Mouse (Mus musculus): ENCODE data around the gene Scrt2. TPM values are rescaled to one million over a fixed set of nuclear protein-coding genes. Genes with fewer than 3 reads are reported as not detected.
A peak's percentile ranks its signal among the peaks of the same experiment; 100 is the strongest.

Scrt2 gene
- polyA plus RNA-seq, 1 experiment, result not detected

- TF ChIP-seq GATA1 (IDR thresholded peaks at IDR 0.05; ENCODE audit: low read length) (no peak), TAL1 (IDR thresholded peaks at IDR 0.05; ENCODE audit: low read length) (no peak)
- Histone ChIP-seq H3K36me3 (ENCODE audit: control insufficient read depth) (peaks cover 57% of the 10 kb centered on the region), H3K9me3 (ENCODE audit: control insufficient read depth, low read length) (peaks cover 2% of the 10 kb centered on the region; the same call in 1 of the 2 replicates), H3K4me1 (ENCODE audit: control insufficient read depth) (peaks cover 60% of the 10 kb centered on the region), H3K4me3 (replicated peaks) (no peak overlapping the region), H3K27me3 (ENCODE audit: control insufficient read depth) (peaks cover 5% of the 10 kb centered on the region)
These were observed 28.1 kb downstream of the Scrt2 start for GRCm38 (mm10) chr2:152109386-152109785.

- Histone ChIP-seq H3K4me1 (ENCODE audit: control insufficient read depth) (peaks cover 66% of the 10 kb centered on the region), H3K36me3 (ENCODE audit: control insufficient read depth) (peaks cover 55% of the 10 kb centered on the region), H3K27me3 (ENCODE audit: control insufficient read depth) (peaks cover 15% of the 10 kb centered on the region), H3K9me3 (ENCODE audit: control insufficient read depth, low read length) (peaks cover 2% of the 10 kb centered on the region; the same call in 1 of the 2 replicates), H3K4me3 (replicated peaks) (no peak overlapping the region)
- TF ChIP-seq GATA1 (IDR thresholded peaks at IDR 0.05; ENCODE audit: low read length) (no peak), TAL1 (IDR thresholded peaks at IDR 0.05; ENCODE audit: low read length) (no peak)
These were observed 30.0 kb downstream of the Scrt2 start for GRCm38 (mm10) chr2:152111311-152111710.

- TF ChIP-seq GATA1 (IDR thresholded peaks at IDR 0.05; ENCODE audit: low read length), result no peak
- H3K9me3 ChIP-seq (ENCODE audit: control insufficient read depth, low read length), result peaks cover 2% of the 10 kb centered on the region; the same call in 1 of the 2 replicates
- peaks cover 64% of the 10 kb centered on the region for H3K4me1 ChIP-seq (ENCODE audit: control insufficient read depth)
- peaks cover 49% of the 10 kb centered on the region for H3K36me3 ChIP-seq (ENCODE audit: control insufficient read depth)
- no peak overlapping the region for H3K4me3 ChIP-seq (replicated peaks)
- peaks cover 15% of the 10 kb centered on the region for H3K27me3 ChIP-seq (ENCODE audit: control insufficient read depth)
These were observed 30.6 kb downstream of the Scrt2 start for GRCm38 (mm10) chr2:152111920-152112319.

GRCm38 (mm10) chr2:152112490-152112889, 31.2 kb downstream of the Scrt2 start:
- peaks cover 15% of the 10 kb centered on the region for H3K27me3 ChIP-seq (ENCODE audit: control insufficient read depth)
- TF ChIP-seq TAL1 (IDR thresholded peaks at IDR 0.05; ENCODE audit: low read length) (no peak), GATA1 (IDR thresholded peaks at IDR 0.05; ENCODE audit: low read length) (no peak)
- H3K4me3 ChIP-seq (replicated peaks), result no peak overlapping the region
- H3K9me3 ChIP-seq (ENCODE audit: control insufficient read depth, low read length), result peaks cover under 1% of the 10 kb centered on the region; the same call in 1 of the 2 replicates
- peaks cover 44% of the 10 kb centered on the region for H3K36me3 ChIP-seq (ENCODE audit: control insufficient read depth)
- peaks cover 65% of the 10 kb centered on the region for H3K4me1 ChIP-seq (ENCODE audit: control insufficient read depth)

GRCm38 (mm10) chr2:152112970-152113369, 31.6 kb downstream of the Scrt2 start:
- Histone ChIP-seq H3K27me3 (ENCODE audit: control insufficient read depth) (peaks cover 15% of the 10 kb centered on the region), H3K4me3 (replicated peaks) (no peak overlapping the region), H3K36me3 (ENCODE audit: control insufficient read depth) (peaks cover 39% of the 10 kb centered on the region), H3K9me3 (ENCODE audit: control insufficient read depth, low read length) (no peaks in the 10 kb centered on the region), H3K4me1 (ENCODE audit: control insufficient read depth) (peaks cover 65% of the 10 kb centered on the region)
- TF ChIP-seq TAL1 (IDR thresholded peaks at IDR 0.05; ENCODE audit: low read length) (no peak), GATA1 (IDR thresholded peaks at IDR 0.05; ENCODE audit: low read length) (no peak)

GRCm38 (mm10) chr2:152114057-152114975, 33.0 kb downstream of the Scrt2 start:
- Histone ChIP-seq H3K27me3 (ENCODE audit: control insufficient read depth) (peaks cover 15% of the 10 kb centered on the region), H3K9me3 (ENCODE audit: control insufficient read depth, low read length) (no peaks in the 10 kb centered on the region), H3K4me1 (ENCODE audit: control insufficient read depth) (peaks cover 62% of the 10 kb centered on the region), H3K36me3 (ENCODE audit: control insufficient read depth) (peaks cover 25% of the 10 kb centered on the region), H3K4me3 (replicated peaks) (peak overlapping the region; percentile 44)
- TF ChIP-seq GATA1 (IDR thresholded peaks at IDR 0.05; ENCODE audit: low read length) (no peak), TAL1 (IDR thresholded peaks at IDR 0.05; ENCODE audit: low read length) (no peak)

- Histone ChIP-seq H3K9me3 (ENCODE audit: control insufficient read depth, low read length) (no peaks in the 10 kb centered on the region), H3K4me1 (ENCODE audit: control insufficient read depth) (peaks cover 80% of the 10 kb centered on the region), H3K27me3 (ENCODE audit: control insufficient read depth) (peaks cover 15% of the 10 kb centered on the region), H3K36me3 (ENCODE audit: control insufficient read depth) (no peaks in the 10 kb centered on the region), H3K4me3 (replicated peaks) (no peak overlapping the region)
- TF ChIP-seq GATA1 (IDR thresholded peaks at IDR 0.05; ENCODE audit: low read length), result no peak
- TF ChIP-seq TAL1 (IDR thresholded peaks at IDR 0.05; ENCODE audit: low read length), result peak; percentile 24; the same call in 1 of the 3 replicates
These were observed 36.4 kb downstream of the Scrt2 start for GRCm38 (mm10) chr2:152117694-152118093.

GRCm38 (mm10) chr2:152119228-152119865, 38.0 kb downstream of the Scrt2 start:
- no peaks in the 10 kb centered on the region for H3K36me3 ChIP-seq (ENCODE audit: control insufficient read depth)
- peaks cover 11% of the 10 kb centered on the region for H3K27me3 ChIP-seq (ENCODE audit: control insufficient read depth)
- no peak overlapping the region for H3K4me3 ChIP-seq (replicated peaks)
- peaks cover 85% of the 10 kb centered on the region for H3K4me1 ChIP-seq (ENCODE audit: control insufficient read depth)
- H3K9me3 ChIP-seq (ENCODE audit: control insufficient read depth, low read length), result no peaks in the 10 kb centered on the region
- TF ChIP-seq TAL1 (IDR thresholded peaks at IDR 0.05; ENCODE audit: low read length) (no peak), GATA1 (IDR thresholded peaks at IDR 0.05; ENCODE audit: low read length) (no peak)

GRCm38 (mm10) chr2:152122896-152123295, 41.6 kb downstream of the Scrt2 start:
- Histone ChIP-seq H3K9me3 (ENCODE audit: control insufficient read depth, low read length) (no peaks in the 10 kb centered on the region), H3K4me1 (ENCODE audit: control insufficient read depth) (peaks cover 66% of the 10 kb centered on the region), H3K36me3 (ENCODE audit: control insufficient read depth) (no peaks in the 10 kb centered on the region), H3K27me3 (ENCODE audit: control insufficient read depth) (no peaks in the 10 kb centered on the region), H3K4me3 (replicated peaks) (peak overlapping the region; percentile 29)
- TF ChIP-seq TAL1 (IDR thresholded peaks at IDR 0.05; ENCODE audit: low read length), result peak; percentile 77
- peak; percentile 85 for TF ChIP-seq GATA1 (IDR thresholded peaks at IDR 0.05; ENCODE audit: low read length)

All from erythroblast, embryonic 14.5 days (primary cell).